Mouse (Mus musculus): ENCODE measurements at regions not wholly inside any gene's neighbourhood (a gene's known extent, or its start where the extent isn't known, plus 50 kb on each side); places are given as distances from the start of the nearest gene placed in this dataset.

- no peak for DNase-seq
Observed at GRCm38 (mm10) chr9:30848249-30848648, 74.0 kb downstream of the Adamts15 start.

GRCm38 (mm10) chr9:30845609-30846290, 76.5 kb downstream of the Adamts15 start:
- no peak for DNase-seq

- DNase-seq: no peak
Observed at GRCm38 (mm10) chr9:30844079-30844563, 78.1 kb downstream of the Adamts15 start.

GRCm38 (mm10) chr9:30834908-30835307, 87.3 kb downstream of the Adamts15 start:
- DNase-seq: no peak

DNA sequence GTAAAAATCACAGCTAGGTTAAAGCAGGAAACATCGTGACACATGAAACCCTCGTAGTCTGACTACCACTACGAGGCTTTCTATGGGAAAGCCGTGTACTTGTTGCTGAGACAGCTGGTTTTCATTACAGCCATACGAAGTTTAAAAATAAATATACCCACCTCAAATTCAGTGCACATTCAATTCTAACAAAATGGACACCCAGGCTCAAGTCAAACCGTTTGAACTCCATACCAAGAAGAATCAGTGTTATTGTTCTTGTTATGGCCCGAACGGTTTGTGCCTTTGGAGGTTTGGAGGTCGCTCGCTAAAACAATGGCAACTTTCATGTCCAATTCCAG, 87.7 kb downstream of the Adamts15 start:
- no peak for DNase-seq

DNA sequence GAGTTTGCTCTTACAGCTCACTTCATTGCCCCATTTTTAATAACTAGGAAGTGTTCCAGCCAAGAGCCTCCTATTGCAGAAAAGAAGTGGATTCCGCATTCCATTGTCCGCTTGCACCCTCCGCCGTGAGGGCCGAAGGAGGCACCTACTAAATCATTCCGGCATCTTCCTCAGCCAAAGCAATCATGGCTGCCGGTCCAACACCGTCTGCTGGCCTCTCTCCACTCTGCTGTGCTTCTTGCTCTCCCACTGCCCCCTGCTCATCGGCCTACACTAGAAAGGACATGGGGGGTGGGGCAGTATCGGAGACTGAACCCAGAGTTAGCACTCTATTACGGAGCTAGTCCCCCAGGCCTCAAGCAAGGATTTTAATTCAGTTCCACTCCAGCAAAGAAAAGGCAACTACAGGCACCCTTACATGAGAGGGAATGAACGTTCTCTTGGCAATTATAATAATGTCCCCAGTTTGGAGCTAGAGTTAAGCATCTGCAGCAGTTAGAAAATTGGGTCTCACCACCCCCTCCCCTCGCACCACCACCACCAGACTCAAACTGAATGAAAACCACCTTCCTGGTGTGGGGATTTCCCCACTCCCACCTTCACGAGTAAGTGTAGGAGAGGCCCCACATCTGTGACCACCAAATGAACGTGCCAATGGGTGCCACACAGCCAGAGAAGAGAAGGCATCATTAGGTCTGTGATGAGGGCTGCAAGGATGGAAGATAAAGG, 88.3 kb downstream of the Adamts15 start:
- no peak for DNase-seq

DNA sequence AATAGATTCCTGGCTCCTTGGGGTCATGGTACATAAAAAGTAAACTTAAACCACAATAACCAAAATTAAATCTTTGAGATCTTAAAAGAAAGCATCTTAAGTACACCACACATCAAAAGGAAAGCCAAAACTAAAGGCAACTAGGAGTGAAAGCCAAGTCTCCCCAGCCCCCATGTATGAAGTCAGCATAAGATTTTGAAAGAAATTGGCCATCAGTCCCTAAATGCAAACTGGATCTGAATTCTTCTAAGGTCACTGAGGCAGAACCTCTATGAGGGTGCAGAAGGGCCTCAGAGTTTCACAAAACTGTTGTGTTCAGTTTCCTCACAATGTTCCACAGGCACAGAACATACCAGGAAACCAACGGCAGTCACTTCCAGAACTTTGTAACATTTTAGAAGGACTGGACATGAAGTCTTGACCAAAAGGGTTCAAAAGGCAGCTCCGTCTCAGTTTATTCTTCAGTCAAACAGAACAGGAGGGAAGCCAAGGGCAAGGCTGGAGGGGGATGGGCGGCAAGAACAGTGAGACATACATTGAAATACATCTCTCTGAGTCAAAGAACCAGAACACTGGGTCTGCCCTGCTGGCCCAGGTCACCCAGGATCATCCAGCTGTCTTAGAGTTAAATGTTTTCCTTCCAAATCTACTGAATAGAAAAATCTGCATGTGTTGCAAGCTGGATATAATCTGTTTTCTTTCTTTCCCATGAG, 92.9 kb downstream of the Adamts15 start:
- DNase-seq: no peak

DNA sequence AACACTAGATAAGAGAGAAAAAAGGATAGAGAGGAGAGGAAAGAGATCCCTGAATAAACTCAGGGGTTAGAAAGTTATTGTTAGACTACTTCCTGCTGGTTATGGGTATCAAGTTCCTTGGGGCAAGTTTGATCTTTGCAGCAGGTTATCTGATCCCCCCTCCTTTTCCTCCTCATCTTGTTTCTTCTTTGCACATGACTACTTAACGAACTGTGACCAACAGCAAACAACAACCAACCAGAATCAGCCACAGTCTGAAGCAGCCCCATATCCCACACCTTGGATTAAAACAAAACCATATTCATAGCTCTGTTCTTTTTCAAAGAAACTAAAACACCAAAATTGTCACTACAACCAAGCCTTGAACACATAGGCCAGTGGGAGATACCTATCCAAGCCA, 94.5 kb downstream of the Adamts15 start:
- no peak for DNase-seq

- no peak for DNase-seq
Observed at GRCm38 (mm10) chr9:30824056-30824625, 98.1 kb downstream of the Adamts15 start.

- no peak for DNase-seq
Observed at GRCm38 (mm10) chr9:30820806-30821375, 101.4 kb downstream of the Adamts15 start.

GRCm38 (mm10) chr9:30813246-30813645, 109.0 kb downstream of the Adamts15 start:
- no peak for DNase-seq

- DNase-seq: no peak
Observed at GRCm38 (mm10) chr9:30810843-30811242, 111.4 kb downstream of the Adamts15 start.

DNA sequence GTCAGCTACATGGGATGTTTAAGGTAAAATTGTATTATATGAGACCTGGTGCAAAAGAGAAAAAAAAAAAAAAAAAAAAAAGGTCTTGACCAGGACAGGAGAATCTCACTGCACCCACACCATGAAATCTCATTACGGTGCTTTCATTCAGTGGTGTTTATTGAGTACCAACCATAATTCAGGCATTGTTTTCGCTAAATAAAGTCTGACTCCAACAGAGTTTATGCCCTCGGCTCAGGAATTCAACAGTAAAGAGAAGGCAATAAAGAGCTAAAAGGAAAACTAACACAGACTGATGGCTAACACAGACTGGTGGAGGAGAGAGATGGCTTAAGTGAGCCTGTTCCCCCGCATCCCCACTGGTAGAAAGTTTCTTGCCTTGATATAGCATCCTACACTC, 112.0 kb downstream of the Adamts15 start:
- no peak for DNase-seq

- no peak for DNase-seq
Observed at GRCm38 (mm10) chr9:30808863-30809491, 113.3 kb downstream of the Adamts15 start.

DNA sequence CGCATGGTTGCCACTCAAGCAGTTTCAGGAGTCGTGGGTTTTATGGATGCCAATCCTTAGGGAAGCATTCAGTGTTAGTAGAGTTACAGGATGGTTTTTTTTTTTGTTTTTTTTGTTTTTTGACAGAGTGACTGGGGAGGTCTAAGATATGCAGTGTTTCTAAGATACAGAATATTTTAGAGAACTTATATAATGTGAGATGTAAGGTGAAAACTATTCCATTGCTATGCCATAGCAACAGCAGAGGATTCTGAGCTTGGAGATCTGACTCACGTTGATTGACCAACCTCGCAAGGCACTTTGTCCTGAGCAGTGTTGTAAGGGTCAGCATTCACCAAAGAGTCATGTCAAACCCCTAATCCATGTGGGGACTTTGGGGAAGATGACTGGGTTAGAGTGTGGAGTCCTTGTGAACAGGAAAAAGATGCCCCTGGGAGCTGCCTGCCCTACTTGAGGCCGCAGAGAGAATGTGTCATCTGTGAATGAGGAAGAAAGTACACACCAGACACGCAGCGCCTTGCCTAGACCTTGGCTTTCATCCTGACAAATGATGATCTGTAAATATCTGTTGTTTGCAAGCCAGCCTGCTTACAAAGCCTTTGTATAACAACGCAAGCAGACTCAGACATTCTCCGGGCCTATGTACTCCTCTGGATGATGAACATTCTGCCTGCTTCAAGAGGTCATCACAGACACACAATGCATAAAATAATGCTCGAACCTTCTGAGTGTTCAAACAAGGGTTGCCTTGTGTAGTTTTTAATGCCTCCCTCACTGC, 118.3 kb downstream of the Adamts15 start:
- no peak for DNase-seq

DNA sequence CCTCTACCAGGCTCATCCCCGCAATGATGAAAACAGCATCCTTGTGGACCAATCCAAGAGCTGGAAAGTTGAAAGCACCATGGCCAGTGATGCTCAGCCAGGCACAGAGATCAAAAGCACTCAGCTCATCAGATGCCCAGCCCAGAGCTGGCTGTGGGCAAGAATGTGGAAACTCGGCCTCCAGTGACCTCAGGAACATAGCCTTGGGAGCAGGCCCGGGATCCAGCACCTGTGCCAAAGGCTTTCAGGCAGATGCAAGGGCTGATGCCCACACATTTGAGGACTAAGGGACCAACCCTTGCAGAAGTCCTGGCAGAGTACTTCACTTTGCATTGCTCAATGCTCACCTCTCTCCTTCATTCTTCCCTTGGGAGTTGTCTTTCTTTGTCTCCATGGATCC, 119.4 kb downstream of the Adamts15 start:
- DNase-seq: no peak

DNA sequence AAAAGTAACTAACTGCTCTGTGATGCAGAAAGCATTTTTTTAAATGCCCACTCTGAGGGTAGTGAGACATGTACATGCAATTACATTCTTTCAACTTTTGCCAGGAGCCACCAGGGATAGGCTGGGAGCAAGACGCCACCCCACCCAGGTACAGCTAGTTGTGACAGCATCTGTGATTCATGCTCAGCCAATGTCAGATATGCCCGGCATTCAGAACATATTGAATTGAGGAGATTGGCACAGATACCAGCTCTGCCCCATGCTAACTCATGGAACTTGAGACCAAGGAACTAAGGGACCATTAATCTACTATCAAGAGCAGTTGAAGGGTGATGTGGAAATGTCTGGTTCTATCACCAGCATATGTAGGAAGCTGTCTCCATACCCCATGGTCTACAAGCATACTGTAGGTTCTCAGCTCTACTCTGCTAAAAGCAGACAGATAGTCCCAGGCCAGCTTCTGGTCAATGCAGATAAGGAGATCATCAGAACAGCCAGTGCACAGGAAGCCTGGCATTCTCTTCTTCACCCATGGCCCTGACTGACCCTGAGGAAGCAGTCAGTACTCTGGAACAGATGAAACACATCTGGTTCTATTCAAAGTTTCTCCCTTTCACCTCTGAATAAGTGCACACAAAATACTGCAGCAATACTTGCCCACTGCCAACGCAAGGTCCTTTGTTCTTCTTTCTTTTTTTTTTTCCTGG, 127.4 kb downstream of the Adamts15 start:
- DNase-seq: no peak

DNA sequence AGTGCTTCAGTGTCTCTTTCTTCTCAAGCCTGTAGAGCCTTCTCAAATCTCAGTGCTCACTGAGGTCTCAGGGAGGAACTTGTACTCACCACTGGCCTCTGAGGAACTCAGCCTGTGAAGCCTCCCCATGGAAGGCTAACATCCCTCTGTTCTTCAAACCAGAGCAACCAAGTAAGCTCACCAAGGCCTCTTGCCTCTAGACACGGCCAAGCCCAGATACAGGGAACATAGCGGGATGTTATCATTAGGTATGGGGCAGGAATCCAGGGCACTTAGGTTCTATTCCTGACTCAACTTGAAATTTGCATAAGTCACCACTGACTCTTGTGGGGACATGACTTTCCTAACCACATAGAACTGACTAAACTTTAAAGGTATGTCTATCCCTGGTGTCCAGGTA, 141.0 kb downstream of the Adamts15 start:
- no peak for DNase-seq

GRCm38 (mm10) chr9:30777816-30778215, 144.4 kb downstream of the Adamts15 start:
- no peak for DNase-seq

GRCm38 (mm10) chr9:30775161-30775560, 147.1 kb downstream of the Adamts15 start:
- DNase-seq: no peak

DNA sequence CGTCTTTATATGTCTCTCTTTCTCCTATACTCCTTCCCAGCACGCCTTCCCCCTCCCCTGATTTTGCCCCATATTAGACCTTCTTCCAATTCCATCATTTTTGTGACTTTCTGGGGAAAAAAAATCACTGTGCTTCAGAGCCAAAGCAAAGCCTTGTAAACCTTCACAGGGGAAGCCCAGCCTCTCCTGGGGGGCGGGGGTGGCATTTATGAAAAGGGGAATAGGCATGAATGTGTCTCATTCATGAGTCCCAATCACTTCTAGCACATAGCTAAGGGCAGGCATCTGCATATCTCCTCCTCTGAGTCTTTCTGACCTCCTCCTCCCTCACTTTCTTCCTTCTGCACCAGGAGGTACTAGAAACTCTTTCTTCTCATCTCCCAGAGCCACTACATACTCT, 149.8 kb downstream of the Adamts15 start:
- no peak for DNase-seq
